Mouse (Mus musculus) bone marrow macrophage, adult 2 months (primary cell): Measurements from ENCODE around the gene Cpa1.

Experiments used
- CTCF ChIP-seq: IDR thresholded peaks from 2 replicates; pipeline ENCODE4 v1.5.1; 2012; ENCODE audit warnings: low read depth, mild to moderate bottlenecking, low read length, moderate library complexity
- POLR2A ChIP-seq: IDR thresholded peaks from 2 replicates; pipeline ENCODE4 v1.6.1; 2012; ENCODE audit warnings: mild to moderate bottlenecking, low read depth, low read length, borderline replicate concordance

DNA sequence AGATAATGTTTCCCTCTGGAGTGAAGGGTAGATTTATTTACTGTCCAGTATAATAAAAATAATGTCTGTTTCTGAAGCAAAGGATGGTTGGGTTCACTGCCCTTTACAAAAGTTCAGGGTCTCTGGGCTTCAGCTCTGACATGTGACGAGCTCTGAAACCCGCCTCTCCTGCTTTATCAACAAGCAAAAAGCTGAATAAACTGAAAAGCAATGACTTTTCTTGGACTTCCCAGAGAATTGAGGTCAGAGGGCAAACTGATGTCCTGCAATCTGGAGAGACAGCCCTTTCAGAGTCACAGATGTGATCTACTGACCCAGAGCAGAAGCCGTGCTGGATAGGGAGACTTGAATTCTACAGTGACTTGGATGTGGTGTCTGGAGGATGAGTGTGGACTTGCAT, 39.0 kb upstream of the Cpa1 start:
- TF ChIP-seq CTCF (no peak), POLR2A (no peak)
